Mouse (Mus musculus): Measurements from ENCODE around the gene Hic2. TPM values are rescaled to one million over a fixed set of nuclear protein-coding genes. Genes with fewer than 3 reads are reported as not detected.

The Hic2 gene
- total and polyA plus RNA-seq, 3 experiments: 5.9 to 9.5 TPM; not detected in 1

- TF ChIP-seq MYB (IDR thresholded peaks at IDR 0.05; ENCODE audit: low read depth, low read length): peak; percentile 80
- TF ChIP-seq POLR2AphosphoS5 (IDR thresholded peaks at IDR 0.05; ENCODE audit: borderline replicate concordance, low read depth, low read length): no peak
- TF ChIP-seq RCOR1 (IDR thresholded peaks at IDR 0.05; ENCODE audit: low read depth, low read length): peak; percentile 96
- peak in 1 of 2 experiments; percentile 61; a peak in 2 of 4 replicates for TF ChIP-seq POLR2A (IDR thresholded peaks at IDR 0.05; ENCODE audit: control insufficient read depth in 1 of 2, insufficient read depth in 1 of 2, low read depth in 1 of 2, low read length in 2 of 2, poor library complexity in 1 of 2)
These were observed 18.8 kb downstream of the Hic2 start (continued) for GRCm38 (mm10) chr16:17252086-17252726.

GRCm38 (mm10) chr16:17252841-17253240 is 19.5 kb downstream of the Hic2 start:
- Histone ChIP-seq H3K79me2 (ENCODE audit: control insufficient read depth, insufficient read depth, low read length, poor library complexity) (peaks cover 18% of the 10 kb centered on the region), H3K9me3 (replicated peaks; ENCODE audit: insufficient read depth, low read length) (no peaks in the 10 kb centered on the region), H3K4me3 (ENCODE audit: control insufficient read depth in 1 of 2, insufficient read depth in 1 of 2, low read depth in 2 of 2, low read length in 2 of 2) (no peak overlapping the region), H3K9ac (ENCODE audit: control insufficient read depth, low read depth, low read length, poor library complexity, severe bottlenecking) (peak overlapping the region; percentile 47), H3K27ac (ENCODE audit: control insufficient read depth, low read depth, low read length) (peak overlapping the region; percentile 97), H3K4me1 (ENCODE audit: control insufficient read depth in 1 of 2, insufficient read depth in 2 of 2, low read length in 2 of 2) (peaks cover 35 to 57% of the 10 kb centered on the region in 2 experiments), H3K36me3 (ENCODE audit: control insufficient read depth in 1 of 2, insufficient read depth in 2 of 2, low read length in 2 of 2) (peaks cover 1 to 49% of the 10 kb centered on the region in 2 experiments), H3K27me3 (ENCODE audit: control insufficient read depth in 1 of 2, insufficient read depth in 2 of 2, low read length in 2 of 2) (no peaks in the 10 kb centered on the region)
- peak; percentile 66 for DNase-seq (ENCODE audit: low read depth, low spot score)
- TF ChIP-seq SMC3 (IDR thresholded peaks at IDR 0.05; ENCODE audit: low read depth, low read length) (no peak), ZKSCAN1 (IDR thresholded peaks at IDR 0.05; ENCODE audit: low read depth, low read length) (no peak), CTCF (IDR thresholded peaks at IDR 0.05 in 2 of 3, conservative IDR thresholded peaks at IDR 0.05 in 1 of 3; ENCODE audit: control insufficient read depth in 1 of 3, insufficient read depth in 1 of 3, low read depth in 2 of 3, low read length in 3 of 3, poor library complexity in 1 of 3, severe bottlenecking in 1 of 3) (no peak), E2F4 (IDR thresholded peaks at IDR 0.05; ENCODE audit: borderline replicate concordance, low read depth, low read length) (no peak), CHD2 (IDR thresholded peaks at IDR 0.05; ENCODE audit: low read length) (no peak), MAZ (IDR thresholded peaks at IDR 0.05; ENCODE audit: low read depth, low read length) (no peak), POLR2AphosphoS5 (IDR thresholded peaks at IDR 0.05; ENCODE audit: borderline replicate concordance, low read depth, low read length) (no peak), NELFE (IDR thresholded peaks at IDR 0.05; ENCODE audit: low read depth, low read length) (no peak), SIN3A (IDR thresholded peaks at IDR 0.05; ENCODE audit: low read length) (peak; percentile 34; the same call in 1 of the 2 replicates), MAX (IDR thresholded peaks at IDR 0.05; ENCODE audit: low read length) (peak; percentile 59), TCF12 (IDR thresholded peaks at IDR 0.05; ENCODE audit: low read depth, low read length) (0 out of 2 replicates have a peak, but pooled peaks have one; percentile 8), UBTF (IDR thresholded peaks at IDR 0.05; ENCODE audit: borderline replicate concordance, insufficient read depth, low read depth, low read length) (no peak), MAFK (IDR thresholded peaks at IDR 0.05; ENCODE audit: borderline replicate concordance, low read depth, low read length) (no peak), ZMIZ1 (IDR thresholded peaks at IDR 0.05; ENCODE audit: low read depth, low read length) (no peak), USF2 (IDR thresholded peaks at IDR 0.05; ENCODE audit: borderline replicate concordance in 1 of 2, insufficient read depth in 1 of 2, low read depth in 1 of 2, low read length in 2 of 2) (no peak), EP300 (IDR thresholded peaks at IDR 0.05; ENCODE audit: low read depth in 1 of 2, low read length in 2 of 2) (0 out of 4 replicates have a peak, but pooled peaks of 1 of the 2 experiments have one; percentile 15), ETS1 (IDR thresholded peaks at IDR 0.05; ENCODE audit: low read depth, low read length) (peak; percentile 20; the same call in 1 of the 2 replicates), ELF1 (IDR thresholded peaks at IDR 0.05; ENCODE audit: low read depth, low read length) (no peak)
